Mouse (Mus musculus) lung, postnatal 4 days (tissue): Measurements from ENCODE around the gene Gm47985.

ENCODE experiments used
- DNase-seq, 2 experiments: peaks; one replicate each; pipeline ENCODE4 v3.0.0; 2021

Gene Gm47985

DNA sequence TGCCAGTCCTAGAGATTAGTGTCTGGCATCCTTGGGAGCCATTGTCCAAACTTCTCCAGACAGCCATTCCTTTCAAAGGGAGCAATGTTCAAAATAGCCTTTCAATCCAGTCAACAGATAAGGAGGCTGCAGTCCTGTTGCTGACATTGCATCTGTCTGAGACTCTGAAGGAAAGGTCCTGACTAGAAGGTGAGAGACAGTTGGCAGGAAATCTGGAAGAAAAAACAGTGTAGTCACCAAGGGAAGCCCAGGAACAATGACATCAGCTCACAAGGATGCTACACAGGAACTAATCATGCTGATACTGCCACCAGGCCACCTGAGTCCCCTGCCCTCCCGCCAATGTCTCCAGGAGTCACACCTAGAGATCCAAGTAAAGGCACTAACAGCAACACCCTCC, 41.0 kb downstream of the Gm47985 start:
- DNase-seq = no peak

DNA sequence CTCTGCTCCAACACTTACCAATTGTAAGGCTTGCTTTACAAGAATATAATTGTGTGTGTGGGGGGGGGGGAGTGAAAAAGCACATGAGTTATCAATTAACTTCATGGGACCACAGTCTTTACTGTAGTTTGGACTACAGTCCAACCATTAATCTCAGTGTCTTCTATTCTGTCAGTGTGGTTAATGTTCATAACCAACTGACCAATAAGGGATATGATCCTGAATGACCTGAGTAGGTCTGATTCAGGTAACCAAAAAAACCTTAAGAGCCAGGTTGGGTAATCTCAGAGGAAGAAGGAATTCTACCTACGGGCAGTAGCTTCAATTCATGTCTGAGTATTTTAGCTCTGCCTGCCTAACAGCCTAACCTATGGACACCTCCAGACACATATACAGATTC, 42.2 kb downstream of the Gm47985 start:
- DNase-seq = no peak

DNA sequence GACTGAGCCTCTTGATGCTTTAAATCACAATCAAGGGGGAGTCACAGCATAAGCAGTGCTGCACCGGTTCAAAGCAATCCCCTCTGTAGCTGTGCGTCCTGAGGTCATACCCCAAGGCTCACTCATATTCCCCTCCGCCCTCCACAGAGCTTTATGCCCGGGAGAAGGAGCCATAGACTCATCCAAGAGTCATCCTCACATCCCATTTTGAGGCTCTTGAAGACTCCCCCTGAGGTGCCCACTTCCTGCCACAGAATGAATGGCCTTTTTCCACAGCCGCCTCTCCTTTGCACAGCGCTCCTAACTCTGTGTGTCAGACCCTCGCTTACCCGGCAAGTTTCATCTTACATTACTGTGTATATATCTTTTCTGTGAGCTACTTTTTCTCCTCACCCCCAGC, 45.2 kb downstream of the Gm47985 start:
- DNase-seq = no peak

DNA sequence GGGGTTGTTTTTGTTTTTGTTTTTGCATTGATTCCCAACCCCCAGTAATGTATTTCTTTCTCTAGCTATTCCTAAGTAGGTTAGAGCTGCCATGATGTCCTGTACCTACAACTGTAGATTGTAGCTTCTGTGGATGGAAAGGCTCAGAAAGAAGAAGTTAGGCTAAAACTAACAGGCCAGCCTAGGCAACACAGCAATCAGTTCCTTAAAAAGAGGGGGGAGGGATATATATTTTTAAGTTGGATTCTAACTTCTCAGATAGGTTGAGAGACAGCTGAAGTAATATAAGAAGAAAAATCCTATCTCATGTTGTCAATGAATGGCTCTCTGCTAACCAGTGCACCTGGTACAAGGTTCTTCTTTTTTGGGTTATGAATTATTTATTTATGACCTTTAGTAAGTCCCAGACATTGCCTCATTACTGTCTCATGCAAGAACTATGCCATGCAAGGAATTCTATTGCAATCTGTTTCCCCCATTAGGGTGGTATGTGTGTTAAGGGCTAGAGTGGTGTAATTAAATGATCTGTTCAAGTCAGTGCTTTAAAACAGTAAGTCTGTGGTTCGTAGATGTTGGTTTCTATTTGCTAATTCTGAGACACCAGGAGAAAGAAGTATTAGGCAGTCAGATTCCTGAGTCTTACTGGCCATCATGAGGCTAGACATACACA, 46.1 kb downstream of the Gm47985 start:
- no peak for DNase-seq

DNA sequence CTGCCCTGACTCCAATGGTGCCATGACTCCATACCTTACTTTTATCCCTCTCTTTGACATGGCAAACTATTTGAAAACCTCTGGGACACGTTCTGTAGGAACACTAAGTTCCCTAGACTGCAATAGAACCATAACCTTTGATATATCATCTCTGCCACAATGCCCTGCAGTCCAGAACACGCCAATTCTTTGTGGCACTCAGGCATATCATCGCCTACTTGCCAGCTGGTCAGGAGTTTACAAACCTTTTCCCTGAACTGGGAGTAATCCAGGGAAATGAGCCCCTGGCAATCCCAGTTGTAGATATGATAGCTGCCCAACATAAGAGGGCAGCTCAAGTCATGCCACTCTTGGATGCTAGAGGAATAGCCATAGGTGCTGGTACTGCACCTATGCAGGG, 50.0 kb downstream of the Gm47985 start:
- DNase-seq = no peak

DNA sequence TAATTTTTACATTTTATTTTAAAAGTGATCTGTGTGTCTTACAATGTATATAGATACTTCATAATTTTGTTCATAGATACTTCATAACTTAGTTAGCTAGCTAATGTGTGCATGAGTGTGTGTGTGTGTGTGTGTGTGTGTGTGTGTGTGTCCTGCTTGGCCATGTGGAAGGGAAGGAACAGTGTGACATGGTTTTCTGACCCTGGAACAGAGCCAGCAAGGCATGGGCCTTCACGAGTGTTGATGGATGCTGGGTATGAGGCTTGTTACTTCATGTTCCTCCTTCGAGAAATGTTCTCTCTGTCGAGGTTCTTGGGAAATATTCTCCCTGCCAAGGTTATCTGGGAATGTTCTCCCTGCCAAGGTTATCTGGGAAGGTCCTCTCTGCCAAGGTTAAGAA, 51.4 kb downstream of the Gm47985 start:
- no peak for DNase-seq
